Comparison of ENCODE assay signal across 8 mouse cellular contexts in the genomic region with DNA sequence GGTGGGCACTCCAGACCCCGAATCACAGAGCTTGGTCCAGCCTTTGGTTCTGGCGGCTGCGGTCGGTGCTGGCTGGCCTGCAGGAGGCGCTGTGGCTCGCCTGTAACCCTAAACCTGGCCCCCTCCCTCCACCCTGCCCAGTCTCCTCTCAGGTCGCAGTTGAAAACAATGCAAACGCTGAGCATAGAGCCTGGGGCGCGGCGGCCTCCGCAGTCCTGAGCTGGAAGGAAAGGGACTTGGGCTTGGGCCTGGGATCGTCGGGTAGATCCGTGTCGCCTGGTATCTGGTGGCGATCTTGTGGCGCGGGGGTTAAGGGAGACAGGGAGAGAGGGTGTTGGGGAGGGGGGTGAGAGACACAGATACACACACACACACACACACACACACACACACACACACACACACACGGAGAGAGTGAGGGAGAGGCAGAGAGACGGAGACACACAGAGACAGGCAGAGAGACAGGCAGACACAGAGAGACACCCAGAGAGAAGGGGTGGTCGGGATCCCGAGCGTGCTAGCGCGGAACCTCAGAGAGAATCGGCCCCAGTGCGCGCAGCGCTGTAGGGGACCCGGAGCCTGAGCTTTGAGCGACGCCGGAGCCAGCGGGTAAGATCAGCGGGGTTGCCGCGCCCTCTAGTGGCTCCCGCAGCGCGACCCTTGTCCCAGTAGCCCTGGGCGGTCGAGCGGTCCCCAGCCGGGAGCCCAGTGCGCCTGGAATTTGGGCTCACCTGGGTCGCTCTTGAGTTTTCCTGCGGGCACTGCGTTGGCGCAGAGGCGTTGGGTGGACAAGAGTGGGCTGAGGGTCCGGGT. TPM values are rescaled to one million over a fixed set of nuclear protein-coding genes. Genes with fewer than 3 reads are reported as not detected.
DNase-seq lines count a peak whose midpoint lies in the region; ATAC-seq lines count a peak whose summit lies in the region.

No protein-coding gene starts in this region.

- H3K4me1 ChIP-seq in embryonic facial prominence, embryonic 11.5 days (ENCODE audit: control insufficient read depth, insufficient read depth, low read length) = 0 out of 2 replicates have a peak, but pooled peaks cover 3% of the 10 kb centered on the region
- H3K4me1 ChIP-seq in limb, embryonic 15.5 days = peaks cover 30% of the 10 kb centered on the region
- H3K4me1 ChIP-seq in midbrain, embryonic 16.5 days (ENCODE audit: control insufficient read depth, insufficient read depth, low read length) = peaks cover 18% of the 10 kb centered on the region

- peak overlapping the region; percentile 99 for H3K27ac ChIP-seq in embryonic facial prominence, embryonic 11.5 days (replicated peaks; ENCODE audit: low read depth, low read length)
- H3K27ac ChIP-seq in limb, embryonic 15.5 days = peak overlapping the region; percentile 92
- H3K27ac ChIP-seq in midbrain, embryonic 16.5 days (ENCODE audit: low read length) = peak overlapping the region; percentile 17; the same call in 1 of the 2 replicates

- peak overlapping the region; percentile 77 for H3K9ac ChIP-seq in embryonic facial prominence, embryonic 11.5 days (replicated peaks; ENCODE audit: low read length)
- peak overlapping the region; percentile 70 for H3K9ac ChIP-seq in limb, embryonic 15.5 days
- H3K9ac ChIP-seq in midbrain, embryonic 16.5 days (ENCODE audit: low read depth, low read length) = peak overlapping the region; percentile 53

- no peaks in the 10 kb centered on the region for H3K9me3 ChIP-seq in embryonic facial prominence, embryonic 11.5 days (replicated peaks; ENCODE audit: control insufficient read depth, low read length)
- H3K9me3 ChIP-seq in limb, embryonic 15.5 days = no peaks in the 10 kb centered on the region
- H3K9me3 ChIP-seq in midbrain, embryonic 16.5 days (replicated peaks; ENCODE audit: control insufficient read depth, low read length, poor library complexity, severe bottlenecking) = no peaks in the 10 kb centered on the region

- H3K36me3 ChIP-seq in embryonic facial prominence, embryonic 11.5 days (replicated peaks; ENCODE audit: control insufficient read depth, insufficient read depth, low read depth, low read length) = no peaks in the 10 kb centered on the region
- peaks cover 15% of the 10 kb centered on the region; the same call in 1 of the 2 replicates for H3K36me3 ChIP-seq in limb, embryonic 15.5 days
- no peaks in the 10 kb centered on the region for H3K36me3 ChIP-seq in midbrain, embryonic 16.5 days (ENCODE audit: control insufficient read depth, insufficient read depth, low read length)

- peak; percentile 78 for ATAC-seq in embryonic facial prominence, embryonic 11.5 days (replicated peaks; ENCODE audit: insufficient number of reproducible peaks, low FRiP score, low TSS enrichment, low read depth)
- peak; percentile 53 for ATAC-seq in limb, embryonic 15.5 days (ENCODE audit: insufficient number of reproducible peaks, low FRiP score, low TSS enrichment, low read depth)
- peak; percentile 84 for ATAC-seq in midbrain, embryonic 16.5 days

- peak; percentile 80 for DNase-seq in layer of hippocampus, adult 11-12 months (ENCODE audit: low spot score)
- no peak for DNase-seq in layer of hippocampus, adult 9-10 months (ENCODE audit: low spot score)
- DNase-seq in embryonic facial prominence, embryonic 11.5 days (ENCODE audit: low spot score) = peak; percentile 91
- peak; percentile 85 to 86 for DNase-seq in heart, adult 9 months (ENCODE audit: low spot score in 2 of 2)
- DNase-seq in kidney, adult 8-10 months = peak; percentile 67 to 81
- DNase-seq in spleen, postnatal 14 days (ENCODE audit: low spot score in 2 of 2) = peak; percentile 40 to 51

- peaks cover 6% of the 10 kb centered on the region; the same call in 1 of the 2 replicates for H3K27me3 ChIP-seq in embryonic facial prominence, embryonic 11.5 days (ENCODE audit: control insufficient read depth, insufficient read depth, low read length)
- no peaks in the 10 kb centered on the region; the same call in 1 of the 2 replicates for H3K27me3 ChIP-seq in limb, embryonic 15.5 days
- peaks cover 26% of the 10 kb centered on the region for H3K27me3 ChIP-seq in midbrain, embryonic 16.5 days (ENCODE audit: control insufficient read depth, insufficient read depth, low read depth, low read length)

- H3K4me2 ChIP-seq in embryonic facial prominence, embryonic 11.5 days (ENCODE audit: low read depth, low read length) = peak overlapping the region; percentile 83
- peak overlapping the region; percentile 73 for H3K4me2 ChIP-seq in limb, embryonic 15.5 days
- H3K4me2 ChIP-seq in midbrain, embryonic 16.5 days (ENCODE audit: low read length) = peak overlapping the region; percentile 88

- peak overlapping the region; percentile 73 for H3K4me3 ChIP-seq in embryonic facial prominence, embryonic 11.5 days (ENCODE audit: low read depth, low read length)
- H3K4me3 ChIP-seq in limb, embryonic 15.5 days = peak overlapping the region; percentile 70
- peak overlapping the region; percentile 43 for H3K4me3 ChIP-seq in midbrain, embryonic 16.5 days (ENCODE audit: low read depth, low read length)

- 0% methylated on average over 52 of the region's 52 CpGs for WGBS in embryonic facial prominence, embryonic 11.5 days
- WGBS in limb, embryonic 15.5 days = under 1% methylated on average over 50 of the region's 52 CpGs
- WGBS in midbrain, embryonic 16.5 days = under 1% methylated on average over 52 of the region's 52 CpGs

RNA-seq across cellular contexts. Expression of a gene that starts 3.9 kb away (rescaled TPM):
- polyA plus RNA-seq in embryonic facial prominence, embryonic 11.5 days (2014; fragmentation: Nextera tagmentation; extraction: Ambion mirVana) = 87.2 and 88.6 TPM in 2 replicates
- polyA plus RNA-seq in limb, embryonic 15.5 days (2015; fragmentation: Nextera tagmentation; extraction: Ambion mirVana) = 82.8 and 96.9 TPM in 2 replicates
- polyA plus RNA-seq in midbrain, embryonic 16.5 days (2015; fragmentation: Nextera tagmentation; extraction: Ambion mirVana) = 12.7 and 15.2 TPM in 2 replicates

Comparison
In these comparisons a context has a peak if more than half of its experiments do, and no peak if none do; other contexts are left out.
1. H3K27ac ChIP-seq: peak in every context shown above with its lines; median percentile 99 in embryonic facial prominence, embryonic 11.5 days; 92 in limb, embryonic 15.5 days; 17 in midbrain, embryonic 16.5 days.